Mouse (Mus musculus) lung, embryonic 15.5 days (tissue): ENCODE data around the gene Gm10320. TPM values are rescaled to one million over a fixed set of nuclear protein-coding genes. Genes with fewer than 3 reads are reported as not detected.

Source experiments
- ATAC-seq: fragments of 200-750 bp; cut with Nextera tagmentation; 2 replicates; pipeline ENCODE4 v1.8.0; 2017; ENCODE audit warnings: moderate number of reproducible peaks, borderline replicate concordance; ENCODE audit not compliant: low FRiP score, low TSS enrichment; ENCODE audit errors: extremely low read depth
- H3K27ac ChIP-seq: fragments of 300-500 bp; sonication (generic); 2 replicates; pipeline ENCODE4 v1.5.1; 2015; ENCODE audit warnings: moderate library complexity, mild to moderate bottlenecking, inconsistent platforms
- H3K27me3 ChIP-seq: fragments of 300-500 bp; sonication (generic); 2 replicates; pipeline ENCODE4 v1.6.1; 2015; ENCODE audit warnings: inconsistent platforms
- H3K36me3 ChIP-seq: fragments of 300-500 bp; sonication (generic); 2 replicates; pipeline ENCODE4 v1.6.1; 2015; ENCODE audit warnings: inconsistent platforms
- H3K4me1 ChIP-seq: fragments of 300-500 bp; sonication (generic); 2 replicates; pipeline ENCODE4 v1.6.1; 2015; ENCODE audit warnings: inconsistent platforms
- H3K4me2 ChIP-seq: fragments of 300-500 bp; sonication (generic); 2 replicates; pipeline ENCODE4 v1.6.1; 2015; ENCODE audit warnings: inconsistent platforms, mild to moderate bottlenecking, moderate library complexity
- H3K4me3 ChIP-seq: fragments of 300-500 bp; sonication (generic); 2 replicates; pipeline ENCODE4 v1.5.1; 2015; ENCODE audit warnings: mild to moderate bottlenecking, inconsistent platforms
- H3K9ac ChIP-seq: fragments of 300-500 bp; sonication (generic); 2 replicates; pipeline ENCODE4 v1.6.1; 2015; ENCODE audit warnings: inconsistent platforms
- H3K9me3 ChIP-seq: fragments of 300-500 bp; sonication (generic); 2 replicates; pipeline ENCODE4 v1.6.1; 2016; ENCODE audit warnings: inconsistent platforms
- WGBS: fragments of 180-500 bp; shearing (Covaris S2); methylation state at CpG from one replicate; pipeline ENCODE4 v1.1.7; 2015; 5-methylcytosine and 5-hydroxymethylcytosine counted together
- polyA plus RNA-seq: library from polyadenylated mRNA; unstranded; fragments of >200 nt; fragmentation: Nextera tagmentation; extraction: Ambion mirVana; gene quantifications from 2 replicates; pipeline ENCODE4 v1.2.1, GENCODE M21; 2015

Gm10320 gene
- polyA plus RNA-seq, 1 experiment from 2014 or later = 1.6 TPM

DNA sequence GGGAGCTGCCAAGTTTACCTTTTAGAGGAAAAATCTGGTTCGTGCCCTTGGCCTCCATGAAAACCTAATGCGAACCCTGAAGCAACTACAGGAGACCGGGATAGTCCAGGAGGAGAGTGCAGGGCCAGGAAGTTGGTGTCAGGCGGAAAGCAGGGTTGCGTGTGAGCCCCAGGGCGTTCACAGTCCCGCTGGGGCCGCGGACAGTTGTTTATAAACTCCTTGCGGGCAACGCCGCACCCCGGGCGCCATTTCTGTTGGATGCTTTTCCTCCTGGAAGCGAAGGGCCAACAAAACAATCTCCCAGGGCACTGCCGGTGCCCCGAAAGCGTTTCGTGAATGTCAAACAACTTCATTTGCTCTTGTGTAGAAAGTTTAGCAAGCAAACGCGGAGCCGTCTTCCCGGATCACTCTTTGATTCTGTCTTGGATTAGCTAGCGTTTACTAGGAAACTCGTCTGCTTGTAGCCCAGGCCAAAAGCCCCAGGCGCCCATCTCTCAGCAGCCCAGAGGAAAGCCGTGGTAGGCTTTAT is 11.1 kb upstream of the Gm10320 start:
- no peak overlapping the region for H3K9ac ChIP-seq
- H3K4me1 ChIP-seq = peaks cover 32% of the 10 kb centered on the region
- H3K4me2 ChIP-seq = peak overlapping the region; percentile 48
- H3K4me3 ChIP-seq = peak overlapping the region; percentile 26
- H3K36me3 ChIP-seq = no peaks in the 10 kb centered on the region
- H3K27ac ChIP-seq = no peak overlapping the region
- no peaks in the 10 kb centered on the region for H3K9me3 ChIP-seq
- WGBS = 1% methylated on average over 27 of the region's 27 CpGs
- ATAC-seq = no peak
- H3K27me3 ChIP-seq = peaks cover 98% of the 10 kb centered on the region

DNA sequence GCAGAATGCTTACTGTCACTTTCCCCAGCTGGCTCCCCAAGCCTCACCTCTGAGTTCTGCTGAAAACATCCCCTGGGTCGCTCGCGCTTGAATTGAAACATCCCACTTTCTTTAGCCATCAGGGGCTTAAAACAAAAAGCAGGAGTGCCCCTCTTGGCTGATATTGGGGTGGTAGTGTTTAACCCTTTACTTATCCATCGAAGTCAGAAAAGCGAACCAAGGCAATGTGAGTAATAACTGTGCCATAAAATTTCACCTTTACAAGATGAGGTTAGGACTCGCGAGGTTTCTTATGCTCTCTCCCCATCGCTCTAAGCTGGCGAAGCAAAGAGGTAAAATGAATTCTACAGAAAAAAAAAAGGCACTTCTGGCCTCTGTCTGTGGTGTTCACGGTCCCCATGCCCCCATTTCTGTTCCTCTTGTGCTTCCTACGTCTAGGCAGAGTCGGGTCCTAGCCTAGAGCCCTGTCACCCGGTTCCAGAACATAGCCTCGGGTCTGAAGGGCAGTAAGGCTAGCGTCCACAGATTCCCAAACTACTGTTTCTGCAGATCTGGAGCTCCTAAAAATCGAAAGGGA is 10.5 kb upstream of the Gm10320 start:
- Histone ChIP-seq H3K9me3 (no peaks in the 10 kb centered on the region), H3K27me3 (peaks cover 92% of the 10 kb centered on the region), H3K4me1 (peaks cover 34% of the 10 kb centered on the region), H3K36me3 (no peaks in the 10 kb centered on the region), H3K4me2 (peak overlapping the region; percentile 48), H3K9ac (no peak overlapping the region), H3K27ac (no peak overlapping the region), H3K4me3 (peak overlapping the region; percentile 26)
- ATAC-seq = no peak
- WGBS = 4% methylated on average over 16 of the region's 16 CpGs

DNA sequence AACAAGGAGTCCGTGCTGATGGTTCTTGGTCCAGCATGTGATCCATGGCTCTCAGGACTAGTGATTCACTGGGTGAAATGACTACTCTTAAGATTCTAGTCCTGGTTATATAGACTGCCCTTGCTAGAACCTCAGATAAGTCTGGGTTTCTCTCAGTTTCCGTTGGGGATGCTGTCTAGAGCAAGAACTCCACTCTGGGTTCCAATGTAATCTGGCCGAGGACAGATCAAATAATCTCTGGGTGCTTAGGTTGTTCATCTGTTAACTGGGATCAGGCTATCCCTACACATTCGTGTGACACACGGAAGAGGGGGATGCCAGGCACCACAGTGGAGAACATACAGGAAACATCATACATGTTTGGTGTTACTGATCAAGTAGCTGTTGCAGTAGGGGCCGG is 9.5 kb upstream of the Gm10320 start:
- Histone ChIP-seq H3K9ac (no peak overlapping the region), H3K27ac (no peak overlapping the region), H3K27me3 (peaks cover 82% of the 10 kb centered on the region), H3K9me3 (no peaks in the 10 kb centered on the region), H3K4me2 (no peak overlapping the region), H3K4me1 (peaks cover 34% of the 10 kb centered on the region), H3K4me3 (no peak overlapping the region), H3K36me3 (no peaks in the 10 kb centered on the region)
- ATAC-seq = no peak
- WGBS = 13% methylated on average over 6 of the region's 6 CpGs

DNA sequence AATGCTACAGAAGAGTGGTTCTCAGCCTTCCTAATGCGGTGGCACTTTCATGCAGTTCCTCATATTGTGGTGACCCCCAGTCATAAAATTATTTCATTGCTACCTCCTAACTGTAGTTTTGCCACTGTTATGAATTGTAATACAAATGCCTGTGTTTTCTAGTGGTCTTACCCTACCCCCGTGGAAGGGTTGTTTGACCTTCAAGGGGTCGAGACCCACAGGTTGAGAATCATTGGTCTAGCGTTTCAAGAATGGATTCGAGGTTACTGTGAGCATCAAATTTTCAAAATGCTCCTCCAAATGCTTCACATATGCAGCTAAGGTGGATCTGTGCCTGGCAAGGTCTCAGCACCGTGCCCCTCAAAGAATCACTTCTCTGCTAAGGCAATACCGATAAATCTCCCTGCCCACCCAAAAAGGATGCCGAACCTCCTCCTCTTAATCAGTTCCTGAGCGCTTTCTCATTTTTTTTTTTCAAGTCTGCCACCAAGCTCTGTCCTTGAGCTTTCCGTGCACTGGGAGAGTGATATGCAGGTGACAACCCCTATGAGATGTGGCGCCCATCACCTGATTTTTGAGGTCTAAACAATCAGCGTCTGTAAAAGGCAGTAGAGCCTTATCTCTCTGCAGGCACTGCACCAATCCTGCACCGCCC is 8.8 kb upstream of the Gm10320 start:
- H3K4me3 ChIP-seq = no peak overlapping the region
- H3K27ac ChIP-seq = no peak overlapping the region
- H3K27me3 ChIP-seq = peaks cover 75% of the 10 kb centered on the region
- no peaks in the 10 kb centered on the region for H3K9me3 ChIP-seq
- no peaks in the 10 kb centered on the region for H3K36me3 ChIP-seq
- WGBS = 32% methylated on average over 13 of the region's 13 CpGs
- no peak overlapping the region for H3K9ac ChIP-seq
- H3K4me2 ChIP-seq = no peak overlapping the region
- peaks cover 34% of the 10 kb centered on the region for H3K4me1 ChIP-seq
- ATAC-seq = no peak

DNA sequence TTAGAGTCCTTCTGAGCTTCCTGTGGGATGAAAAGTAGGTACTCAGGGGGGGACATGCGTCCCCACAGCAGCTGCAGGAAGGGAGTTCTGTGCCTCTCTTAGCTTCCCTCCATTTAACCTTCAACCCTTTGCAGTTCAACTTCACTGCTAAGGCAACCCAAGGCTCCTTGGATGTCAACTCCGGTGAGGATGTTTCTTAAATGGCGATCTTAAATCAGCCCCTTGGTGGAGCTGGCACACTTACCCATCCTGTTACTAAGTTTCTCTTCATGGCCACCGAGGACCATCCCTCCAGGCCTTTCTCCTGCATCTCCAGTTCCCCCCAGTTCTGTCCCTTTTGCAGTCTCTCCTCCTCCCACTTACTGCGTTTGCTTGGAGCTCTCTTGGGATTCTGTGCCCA is 6.8 kb upstream of the Gm10320 start:
- 51% methylated on average over 5 of the region's 5 CpGs for WGBS
- Histone ChIP-seq H3K9me3 (no peaks in the 10 kb centered on the region), H3K9ac (no peak overlapping the region), H3K27ac (no peak overlapping the region), H3K36me3 (no peaks in the 10 kb centered on the region), H3K4me3 (no peak overlapping the region), H3K4me1 (peaks cover 17% of the 10 kb centered on the region), H3K27me3 (peaks cover 56% of the 10 kb centered on the region), H3K4me2 (no peak overlapping the region)
- no peak for ATAC-seq

DNA sequence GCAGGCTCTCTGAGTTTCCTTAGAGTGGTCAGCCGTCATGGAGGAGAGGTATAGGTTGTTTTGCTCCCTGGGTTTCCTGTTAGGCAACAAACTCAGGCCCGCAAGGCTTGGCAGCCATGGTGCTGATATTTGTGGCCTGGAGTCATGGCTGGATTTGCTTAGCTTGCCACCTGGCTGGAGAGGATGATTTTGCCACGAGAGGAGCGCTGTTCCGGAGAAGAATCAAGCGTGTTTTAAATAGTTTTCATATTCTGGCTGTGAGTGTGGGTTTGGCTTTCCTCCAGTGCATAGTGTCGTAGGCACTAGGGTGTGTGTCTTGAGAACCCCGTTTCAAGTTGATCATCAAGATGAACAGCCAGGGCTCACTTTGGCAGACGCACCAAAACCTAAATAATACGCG is 6.3 kb upstream of the Gm10320 start:
- H3K4me2 ChIP-seq = no peak overlapping the region
- WGBS = 30% methylated on average over 11 of the region's 11 CpGs
- peaks cover 13% of the 10 kb centered on the region for H3K4me1 ChIP-seq
- peaks cover 52% of the 10 kb centered on the region for H3K27me3 ChIP-seq
- H3K4me3 ChIP-seq = no peak overlapping the region
- H3K27ac ChIP-seq = no peak overlapping the region
- no peaks in the 10 kb centered on the region for H3K9me3 ChIP-seq
- no peaks in the 10 kb centered on the region for H3K36me3 ChIP-seq
- no peak for ATAC-seq
- no peak overlapping the region for H3K9ac ChIP-seq

DNA sequence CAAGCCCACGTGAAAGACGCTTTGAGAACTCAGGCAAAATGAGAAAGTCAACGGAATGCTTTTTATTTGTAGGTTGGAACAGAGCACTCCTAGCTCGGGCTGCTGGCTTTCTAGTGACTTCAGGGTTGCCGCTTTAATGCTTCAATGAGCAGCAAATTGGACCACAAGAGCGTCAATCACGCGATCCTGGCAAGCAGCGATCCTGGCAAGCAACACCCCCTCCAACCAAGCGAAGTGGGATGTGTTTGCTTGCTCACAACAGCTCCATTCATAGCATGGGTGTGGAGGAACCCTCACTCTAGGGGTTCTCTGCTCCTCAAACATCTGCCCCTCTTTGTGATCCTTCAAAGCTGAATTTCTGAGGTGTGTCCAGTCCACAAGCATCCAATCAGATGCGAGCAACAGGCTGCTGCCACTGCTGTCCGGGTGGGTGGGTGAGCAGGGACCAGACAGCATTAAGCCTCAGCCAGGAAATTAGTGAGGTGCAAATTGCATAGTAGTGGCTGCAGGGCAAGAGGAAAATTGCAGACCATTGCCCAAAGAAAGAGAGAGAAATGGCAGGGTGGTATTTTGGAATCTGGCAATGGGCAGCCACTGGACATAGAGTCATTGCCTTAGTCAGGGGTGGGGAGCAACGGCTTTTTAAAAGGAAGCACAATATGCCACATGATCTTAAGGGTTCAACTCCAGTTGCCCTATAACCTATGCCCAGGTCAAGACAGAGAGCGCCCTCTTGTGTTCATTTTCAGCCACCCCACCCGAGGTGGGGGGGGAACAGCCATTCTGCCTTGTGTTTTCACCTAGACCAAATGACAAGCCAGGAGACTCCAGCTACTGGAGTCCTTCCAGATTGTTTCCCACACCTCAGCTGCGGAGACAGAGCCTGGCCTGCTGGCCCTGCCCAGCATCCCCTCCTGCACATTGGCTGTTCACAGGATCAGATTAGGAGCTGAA is 5.4 kb upstream of the Gm10320 start:
- H3K27ac ChIP-seq = no peak overlapping the region
- no peak overlapping the region for H3K4me3 ChIP-seq
- no peak overlapping the region for H3K4me2 ChIP-seq
- no peak overlapping the region for H3K9ac ChIP-seq
- 30% methylated on average over 16 of the region's 16 CpGs for WGBS
- no peaks in the 10 kb centered on the region for H3K36me3 ChIP-seq
- H3K27me3 ChIP-seq = peaks cover 43% of the 10 kb centered on the region
- ATAC-seq = no peak
- H3K4me1 ChIP-seq = peaks cover 5% of the 10 kb centered on the region; the same call in 1 of the 2 replicates
- H3K9me3 ChIP-seq = no peaks in the 10 kb centered on the region

DNA sequence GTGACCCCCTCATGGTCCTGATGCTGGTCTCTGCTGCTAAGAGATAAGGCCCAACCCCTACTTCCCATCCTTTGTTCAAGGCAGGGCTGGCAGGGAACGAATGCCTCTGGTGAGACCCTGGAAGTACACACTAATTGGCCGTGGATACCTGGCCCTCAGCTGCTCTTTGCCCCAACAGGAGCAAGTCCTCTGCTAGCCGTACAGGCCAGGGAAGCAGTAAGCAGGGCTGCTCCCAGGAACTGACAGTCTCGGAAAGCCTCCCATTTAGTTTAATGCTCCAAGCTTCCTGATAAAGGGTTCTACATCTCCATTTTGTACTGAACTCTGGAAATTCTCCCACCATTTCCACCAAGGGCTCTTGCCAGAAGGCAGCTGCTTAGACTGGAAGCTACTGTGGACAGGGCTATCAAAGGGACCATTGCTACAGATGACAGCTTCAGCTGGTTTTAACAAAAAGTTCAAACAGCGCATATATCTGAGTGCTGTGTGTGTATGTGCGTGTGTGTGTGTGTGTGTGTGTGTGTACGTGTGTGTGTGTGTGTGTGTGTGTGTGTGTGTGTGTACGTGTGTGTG is 2.8 kb upstream of the Gm10320 start:
- no peak overlapping the region for H3K4me3 ChIP-seq
- no peaks in the 10 kb centered on the region for H3K9me3 ChIP-seq
- no peak overlapping the region for H3K9ac ChIP-seq
- peaks cover 17% of the 10 kb centered on the region for H3K27me3 ChIP-seq
- no peaks in the 10 kb centered on the region for H3K36me3 ChIP-seq
- ATAC-seq = no peak
- H3K4me2 ChIP-seq = no peak overlapping the region
- no peak overlapping the region for H3K27ac ChIP-seq
- 64% methylated on average over 6 of the region's 8 CpGs for WGBS
- peaks cover 5% of the 10 kb centered on the region; the same call in 1 of the 2 replicates for H3K4me1 ChIP-seq

DNA sequence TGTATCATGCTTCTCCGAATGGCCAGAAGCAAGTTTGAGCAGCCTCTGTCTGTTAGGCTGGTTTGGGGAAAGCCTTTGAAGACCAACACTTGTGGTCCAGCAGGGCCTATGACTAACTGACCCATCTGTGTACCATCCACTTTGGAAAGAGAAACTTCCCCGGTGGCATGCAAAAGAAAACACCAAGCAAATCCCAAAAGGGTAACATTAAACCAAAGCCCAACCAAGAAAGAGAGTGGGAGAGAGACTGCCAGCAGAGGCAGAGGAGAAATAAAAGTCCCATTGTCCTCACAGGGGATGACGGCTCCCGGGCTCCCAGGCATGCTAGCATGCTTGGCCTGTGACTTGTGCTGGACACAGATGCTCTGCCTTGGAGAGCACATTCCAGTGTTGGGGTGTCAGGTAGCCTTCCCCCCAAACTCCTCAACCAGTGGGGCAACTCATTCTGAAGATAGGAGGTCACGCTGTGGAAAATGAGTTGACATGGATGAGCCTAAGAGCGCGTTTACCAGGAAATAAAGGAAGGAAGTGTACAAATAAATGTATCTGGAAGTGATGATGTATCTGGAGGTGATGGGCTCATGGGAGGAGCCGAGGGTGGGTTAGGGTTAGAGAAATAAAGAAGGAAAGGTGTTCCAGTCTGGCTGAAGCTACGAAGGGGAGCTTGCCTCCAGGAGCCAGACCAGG is 911 bp upstream of the Gm10320 start:
- Histone ChIP-seq H3K4me2 (no peak overlapping the region), H3K36me3 (no peaks in the 10 kb centered on the region), H3K4me3 (no peak overlapping the region), H3K4me1 (0 out of 2 replicates have a peak, but pooled peaks cover under 1% of the 10 kb centered on the region), H3K9ac (no peak overlapping the region), H3K27me3 (no peaks in the 10 kb centered on the region; the same call in 1 of the 2 replicates), H3K9me3 (no peaks in the 10 kb centered on the region), H3K27ac (no peak overlapping the region)
- no peak for ATAC-seq
- 52% methylated on average over 9 of the region's 9 CpGs for WGBS

DNA sequence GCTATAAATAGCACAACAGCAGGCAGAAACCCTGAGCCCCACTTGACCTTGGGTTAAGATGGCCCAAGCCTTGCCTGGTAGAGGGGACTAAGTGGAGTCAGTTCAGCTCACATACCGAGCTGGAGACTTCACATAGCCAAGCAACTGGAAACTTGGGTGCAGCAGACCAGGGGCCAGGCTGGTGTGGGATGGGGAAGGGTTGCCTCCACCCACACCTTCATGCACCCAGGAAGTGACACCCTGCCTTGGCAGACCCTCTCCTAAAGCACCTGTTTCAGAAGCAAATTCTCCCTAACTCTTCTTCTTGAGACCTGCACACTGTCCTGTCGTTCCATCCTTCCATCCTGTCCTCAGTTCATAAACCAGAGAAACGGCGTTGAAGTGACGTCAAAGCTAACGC is 5.1 kb downstream of the Gm10320 start:
- Histone ChIP-seq H3K36me3 (no peaks in the 10 kb centered on the region), H3K9me3 (no peaks in the 10 kb centered on the region), H3K4me2 (no peak overlapping the region), H3K4me1 (no peaks in the 10 kb centered on the region), H3K4me3 (no peak overlapping the region), H3K27ac (no peak overlapping the region), H3K27me3 (no peaks in the 10 kb centered on the region), H3K9ac (no peak overlapping the region)
- no peak for ATAC-seq
- 83% methylated on average over 6 of the region's 6 CpGs for WGBS

DNA sequence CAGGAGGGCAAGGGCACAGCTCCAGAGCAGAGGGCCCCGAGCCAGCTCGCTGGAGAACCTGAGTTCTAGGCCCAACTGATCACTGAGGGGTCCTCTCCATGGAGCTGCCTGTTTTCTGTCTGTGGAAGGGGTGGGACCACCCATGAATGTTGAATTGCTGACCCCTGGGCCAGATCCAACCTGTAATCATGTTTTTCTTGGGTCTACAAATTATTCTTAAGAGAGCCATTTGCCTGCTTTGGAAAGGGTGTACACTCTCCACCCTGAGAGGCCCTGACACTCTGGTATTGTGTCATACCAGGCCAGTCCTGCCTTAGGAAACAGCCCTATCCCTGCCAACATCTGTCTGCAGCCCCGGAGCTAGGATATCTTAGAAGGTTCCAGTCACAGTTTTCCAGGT is 5.6 kb downstream of the Gm10320 start:
- WGBS = 64% methylated on average over 3 of the region's 3 CpGs
- H3K9me3 ChIP-seq = no peaks in the 10 kb centered on the region
- ATAC-seq = no peak
- H3K36me3 ChIP-seq = no peaks in the 10 kb centered on the region
- no peak overlapping the region for H3K4me3 ChIP-seq
- no peak overlapping the region for H3K4me2 ChIP-seq
- H3K27me3 ChIP-seq = no peaks in the 10 kb centered on the region
- no peak overlapping the region for H3K27ac ChIP-seq
- H3K9ac ChIP-seq = no peak overlapping the region
- no peaks in the 10 kb centered on the region for H3K4me1 ChIP-seq
